ENCODE assay signal across 14 mouse cellular contexts in genomic region chr5:4732241-4733229, GRCm38 (mm10). TPM values are rescaled to one million over a fixed set of nuclear protein-coding genes. Genes with fewer than 3 reads are reported as not detected.
DNase-seq lines count a peak whose midpoint lies in the region; ATAC-seq and TF ChIP-seq lines count a peak whose summit lies in the region.
"Had no signal": no experiment of that assay in that cellular context is flagged by ENCODE, and none has a peak within 500 bp of the region (broad histone marks: within the 10 kb centered on the region; RNA-seq: fewer than 3 reads in every experiment).

No protein-coding gene starts in this region.

- H3K27me3 ChIP-seq in intestine, embryonic 15.5 days (replicated peaks): no peaks in the 10 kb centered on the region
- H3K27me3 ChIP-seq in intestine, postnatal 0 days (replicated peaks; ENCODE audit: control insufficient read depth, insufficient read depth, low read length): no peaks in the 10 kb centered on the region
- no peaks in the 10 kb centered on the region for H3K27me3 ChIP-seq in kidney, adult 2 months (replicated peaks; ENCODE audit: control insufficient read depth, insufficient read depth, low read length)
- no peaks in the 10 kb centered on the region for H3K27me3 ChIP-seq in liver, postnatal 0 days (ENCODE audit: insufficient read depth, low read length)
- H3K27me3 ChIP-seq: lung, embryonic 15.5 days had no signal

- intact Hi-C loops in left cerebral cortex, postnatal 14 days (cut with DNase I): no loop called here

- 47% methylated on average over 10 of the region's 10 CpGs for WGBS in intestine, embryonic 15.5 days
- WGBS in intestine, postnatal 0 days: 47% methylated on average over 10 of the region's 10 CpGs
- 46% methylated on average over 10 of the region's 10 CpGs for WGBS in kidney, adult 2 months
- 45% methylated on average over 10 of the region's 10 CpGs for WGBS in liver, postnatal 0 days (ENCODE audit: insufficient replicate concordance)

- no peaks in the 10 kb centered on the region for H3K9me3 ChIP-seq in intestine, embryonic 15.5 days
- H3K9me3 ChIP-seq in intestine, postnatal 0 days (ENCODE audit: control insufficient read depth): no peaks in the 10 kb centered on the region
- no peaks in the 10 kb centered on the region for H3K9me3 ChIP-seq in liver, postnatal 0 days (ENCODE audit: low read length)
- H3K9me3 ChIP-seq: lung, embryonic 15.5 days had no signal

- DNase-seq in NIH3T3 (ENCODE audit: low read depth): peak; percentile 39
- DNase-seq in kidney, adult 2 months: peak; percentile 50
- DNase-seq in liver, postnatal 0 days: peak; percentile 16
- DNase-seq in left cerebral cortex, postnatal 14 days (ENCODE audit: low spot score in 2 of 2): no peak
- DNase-seq in frontal cortex, postnatal 36 days (ENCODE audit: low spot score in 2 of 2): no peak
- no peak for DNase-seq in layer of hippocampus, adult 2 months (ENCODE audit: low spot score in 2 of 2)
- DNase-seq: B cell, adult 2 months; cerebellum, adult 11 months; embryo, embryonic 11 days; heart, postnatal 14 days; right cerebral cortex, adult 18-20 months had no signal

- no peak overlapping the region for H3K27ac ChIP-seq in intestine, embryonic 15.5 days
- no peak overlapping the region for H3K27ac ChIP-seq in intestine, postnatal 0 days (ENCODE audit: low read depth, low read length)
- no peak overlapping the region; the same call in 1 of the 2 replicates for H3K27ac ChIP-seq in kidney, adult 2 months (ENCODE audit: insufficient read depth, low read depth, low read length)
- H3K27ac ChIP-seq in liver, postnatal 0 days (ENCODE audit: low read depth): no peak overlapping the region
- no peak overlapping the region for H3K27ac ChIP-seq in layer of hippocampus, adult 2 months
- H3K27ac ChIP-seq: lung, embryonic 15.5 days had no signal

- no peak overlapping the region for H3K4me2 ChIP-seq in intestine, embryonic 15.5 days (replicated peaks)
- H3K4me2 ChIP-seq in intestine, postnatal 0 days (replicated peaks; ENCODE audit: low read depth): no peak overlapping the region
- no peak overlapping the region for H3K4me2 ChIP-seq in liver, postnatal 0 days (ENCODE audit: low read depth, low read length)
- H3K4me2 ChIP-seq: lung, embryonic 15.5 days had no signal

- TF ChIP-seq POLR2A in kidney, adult 2 months (IDR thresholded peaks at IDR 0.05; ENCODE audit: low read depth, low read length): no peak

- no peak overlapping the region for H3K9ac ChIP-seq in intestine, embryonic 15.5 days
- no peak overlapping the region for H3K9ac ChIP-seq in intestine, postnatal 0 days (ENCODE audit: low read depth, low read length)
- H3K9ac ChIP-seq in liver, postnatal 0 days (replicated peaks): no peak overlapping the region
- H3K9ac ChIP-seq: lung, embryonic 15.5 days had no signal

- H3K36me3 ChIP-seq in intestine, embryonic 15.5 days: no peaks in the 10 kb centered on the region
- H3K36me3 ChIP-seq in intestine, postnatal 0 days (ENCODE audit: control insufficient read depth, insufficient read depth): no peaks in the 10 kb centered on the region
- no peaks in the 10 kb centered on the region for H3K36me3 ChIP-seq in kidney, adult 2 months (ENCODE audit: control insufficient read depth, insufficient read depth, low read length)
- H3K36me3 ChIP-seq in liver, postnatal 0 days (replicated peaks; ENCODE audit: insufficient read depth, low read length): no peaks in the 10 kb centered on the region
- H3K36me3 ChIP-seq: lung, embryonic 15.5 days had no signal

- H3K4me1 ChIP-seq in intestine, embryonic 15.5 days (replicated peaks): 0 out of 2 replicates have a peak, but pooled peaks cover 3% of the 10 kb centered on the region
- H3K4me1 ChIP-seq in intestine, postnatal 0 days (replicated peaks; ENCODE audit: control insufficient read depth, insufficient read depth, low read length): no peaks in the 10 kb centered on the region
- peaks cover 17% of the 10 kb centered on the region for H3K4me1 ChIP-seq in kidney, adult 2 months (ENCODE audit: control insufficient read depth, insufficient read depth, low read length)
- no peaks in the 10 kb centered on the region for H3K4me1 ChIP-seq in liver, postnatal 0 days (ENCODE audit: insufficient read depth)

- ATAC-seq in intestine, embryonic 15.5 days: peak; percentile 61; the same call in 1 of the 2 replicates
- no peak for ATAC-seq in intestine, postnatal 0 days
- ATAC-seq in liver, postnatal 0 days: peak; percentile 92

- TF ChIP-seq EP300 in liver, postnatal 0 days (IDR thresholded peaks at IDR 0.05; ENCODE audit: low read depth): no peak

- TF ChIP-seq CTCF in intestine, postnatal 0 days (IDR thresholded peaks at IDR 0.05; ENCODE audit: low read depth): no peak
- TF ChIP-seq CTCF in kidney, adult 2 months (conservative IDR thresholded peaks at IDR 0.05; ENCODE audit: insufficient read depth, insufficient read length, low read depth, low read length): no peak
- TF ChIP-seq CTCF in liver, postnatal 0 days (IDR thresholded peaks at IDR 0.05; ENCODE audit: low read depth): no peak
- no peak for TF ChIP-seq CTCF in layer of hippocampus, adult 2 months (conservative IDR thresholded peaks at IDR 0.05)

- H3K4me3 ChIP-seq in intestine, embryonic 15.5 days (replicated peaks): no peak overlapping the region
- H3K4me3 ChIP-seq in intestine, postnatal 0 days (ENCODE audit: low read depth, low read length): no peak overlapping the region
- H3K4me3 ChIP-seq in kidney, adult 2 months (ENCODE audit: insufficient read depth, low read depth, low read length): no peak overlapping the region
- no peak overlapping the region for H3K4me3 ChIP-seq in liver, postnatal 0 days (ENCODE audit: low read depth, low read length)
- H3K4me3 ChIP-seq in layer of hippocampus, adult 2 months: no peak overlapping the region
- H3K4me3 ChIP-seq: lung, embryonic 15.5 days had no signal

RNA-seq across cellular contexts. Expression of gene Fzd1, which starts 25.3 kb away (rescaled TPM):
- polyA plus RNA-seq in intestine, embryonic 15.5 days (2015; fragmentation: Nextera tagmentation; extraction: Ambion mirVana): 16.9 and 17.8 TPM in 2 replicates
- polyA plus RNA-seq in intestine, postnatal 0 days (2015; fragmentation: Nextera tagmentation; extraction: Ambion mirVana): 9.0 and 9.4 TPM in 2 replicates
- 49.4 and 58.6 TPM in 2 replicates for polyA plus RNA-seq in kidney, adult 2 months (2012; rRNA removed)
- polyA plus RNA-seq in liver, postnatal 0 days (2015; fragmentation: Nextera tagmentation; extraction: Ambion mirVana): 2.9 and 3.4 TPM in 2 replicates
- total RNA-seq in left cerebral cortex, postnatal 14 days (2021): 10 to 100 TPM; 15.0 to 19.7 TPM
- total RNA-seq in layer of hippocampus, adult 2 months (2021): 1 to 10 TPM; 9.3 to 9.4 TPM

Comparison
In these comparisons a context has a peak if more than half of its experiments do, and no peak if none do; other contexts are left out.
1. DNase-seq: peak in NIH3T3 (single experiment), kidney, adult 2 months (single experiment) and liver, postnatal 0 days (single experiment); none in left cerebral cortex, postnatal 14 days (0 of 2), frontal cortex, postnatal 36 days (0 of 2) and layer of hippocampus, adult 2 months (0 of 2).